Mouse (Mus musculus) skeletal muscle tissue, adult 2 months (tissue): ENCODE measurements at regions not wholly inside any gene's neighbourhood (a gene's known extent, or its start where the extent isn't known, plus 50 kb on each side); places are given as distances from the start of the nearest gene placed in this dataset.

Source experiments
- DNase-seq: peaks from one replicate; pipeline ENCODE4 v3.0.0-alpha.2; 2012; ENCODE audit warnings: low read depth, low spot score

GRCm38 (mm10) chr9:91566006-91566641, 200.5 kb upstream of the Zic1 start:
- DNase-seq: no peak

- DNase-seq: no peak
Observed at GRCm38 (mm10) chr9:91561331-91561730, 195.7 kb upstream of the Zic1 start.

GRCm38 (mm10) chr9:91559794-91560193, 194.2 kb upstream of the Zic1 start:
- no peak for DNase-seq

GRCm38 (mm10) chr9:91547051-91547450, 181.4 kb upstream of the Zic1 start:
- DNase-seq: no peak

- DNase-seq: no peak
Observed at GRCm38 (mm10) chr9:91545402-91545801, 179.8 kb upstream of the Zic1 start.

- DNase-seq: no peak
Observed at GRCm38 (mm10) chr9:91528838-91529475, 163.3 kb upstream of the Zic1 start.

GRCm38 (mm10) chr9:91528388-91528787, 162.8 kb upstream of the Zic1 start:
- DNase-seq: no peak

GRCm38 (mm10) chr9:91520521-91520920, 154.9 kb upstream of the Zic1 start:
- no peak for DNase-seq

- no peak for DNase-seq
Observed at GRCm38 (mm10) chr9:91509672-91510071, 144.1 kb upstream of the Zic1 start.

- DNase-seq: no peak
Observed at GRCm38 (mm10) chr9:91503657-91504329, 138.2 kb upstream of the Zic1 start.

GRCm38 (mm10) chr9:91476596-91476995, 111.0 kb upstream of the Zic1 start:
- no peak for DNase-seq

- no peak for DNase-seq
Observed at GRCm38 (mm10) chr9:91462713-91463425, 97.3 kb upstream of the Zic1 start.

- no peak for DNase-seq
Observed at GRCm38 (mm10) chr9:91459921-91460320, 94.3 kb upstream of the Zic1 start.

GRCm38 (mm10) chr9:91456843-91457242, 91.2 kb upstream of the Zic1 start:
- no peak for DNase-seq

- no peak for DNase-seq
Observed at GRCm38 (mm10) chr9:91456253-91456823, 90.7 kb upstream of the Zic1 start.

GRCm38 (mm10) chr9:91439106-91439505, 73.5 kb upstream of the Zic1 start:
- no peak for DNase-seq
